Mouse (Mus musculus) layer of hippocampus, adult 11-12 months (tissue): Measurements from ENCODE around the gene Btnl6.
"Not testable (repeated sequence)": the region's sequence is repeated elsewhere in the genome, so short reads cannot be mapped to it uniquely, and the experiment has no call there.

Experiments
- DNase-seq: peaks from one replicate; pipeline ENCODE4 v3.0.0; 2022; ENCODE audit warnings: low spot score

Gene Btnl6

GRCm38 (mm10) chr17:34497319-34497718 lies 19.8 kb downstream of the Btnl6 start:
- not testable (repeated sequence) for DNase-seq

- no peak for DNase-seq
Observed at GRCm38 (mm10) chr17:34496539-34496938, 20.6 kb downstream of the Btnl6 start.

GRCm38 (mm10) chr17:34495156-34495555 lies 22.0 kb downstream of the Btnl6 start:
- not testable (repeated sequence) for DNase-seq

- DNase-seq, result no peak
Observed at GRCm38 (mm10) chr17:34492796-34493195, 24.4 kb downstream of the Btnl6 start.

- DNase-seq, result not testable (repeated sequence)
Observed at GRCm38 (mm10) chr17:34477238-34478013, 39.7 kb downstream of the Btnl6 start, which contains the start of gene Btnl4. Gene Btnl4 (minus strand): TSS chr17:34477318.

- DNase-seq, result no peak
Observed at GRCm38 (mm10) chr17:34476427-34476826, 40.7 kb downstream of the Btnl6 start.

- no peak for DNase-seq
Observed at GRCm38 (mm10) chr17:34475060-34475459, 42.1 kb downstream of the Btnl6 start.

- no peak for DNase-seq
Observed at GRCm38 (mm10) chr17:34470491-34470890, 46.7 kb downstream of the Btnl6 start.

- DNase-seq, result not testable (repeated sequence)
Observed at GRCm38 (mm10) chr17:34465906-34466305, 51.2 kb downstream of the Btnl6 start.

- DNase-seq, result no peak
Observed at GRCm38 (mm10) chr17:34459255-34459654, 57.9 kb downstream of the Btnl6 start.
